Mouse (Mus musculus) embryo, embryonic 9.5 days (tissue): ENCODE results near the gene Kars.

Experiments used
- DNase-seq: peaks from one replicate; pipeline ENCODE4 v3.0.0-alpha.2; 2017; ENCODE audit errors: extremely low spot score

Kars gene

GRCm38 (mm10) chr8:112010997-112011815, at the start of gene Kars, which contains the start of gene Terf2ip:
Gene Kars, minus strand, starts transcription at chr8:112011323.
Gene Terf2ip, plus strand, starts transcription at chr8:112011398.
- peak; percentile 88 for DNase-seq

- no peak for DNase-seq
These were observed 43.3 kb upstream of the Kars start for GRCm38 (mm10) chr8:112054456-112054855.

GRCm38 (mm10) chr8:112051537-112051936, 40.4 kb upstream of the Kars start:
- no peak for DNase-seq

GRCm38 (mm10) chr8:112049984-112050383, 38.9 kb upstream of the Kars start:
- DNase-seq = no peak

GRCm38 (mm10) chr8:112048293-112048692, 37.2 kb upstream of the Kars start:
- DNase-seq = no peak

- peak; percentile 77 for DNase-seq
These were observed 34.8 kb upstream of the Kars start for GRCm38 (mm10) chr8:112045896-112046295.

- DNase-seq = no peak
These were observed 34.1 kb upstream of the Kars start for GRCm38 (mm10) chr8:112045182-112045581.

- no peak for DNase-seq
These were observed 26.4 kb upstream of the Kars start for GRCm38 (mm10) chr8:112037521-112037920.

- peak; percentile 67 for DNase-seq
These were observed 23.5 kb upstream of the Kars start for GRCm38 (mm10) chr8:112034603-112035002.

GRCm38 (mm10) chr8:112033071-112033470, 21.9 kb upstream of the Kars start:
- no peak for DNase-seq

- DNase-seq = no peak
These were observed 19.5 kb upstream of the Kars start for GRCm38 (mm10) chr8:112030663-112031062.

GRCm38 (mm10) chr8:112029455-112029854, 18.3 kb upstream of the Kars start:
- DNase-seq = no peak

- DNase-seq = no peak
These were observed 3.8 kb upstream of the Kars start, which contains the start of gene Gm6793 for GRCm38 (mm10) chr8:112014936-112015335. Gene Gm6793, minus strand, starts transcription at chr8:112015036.

- peak; percentile 44 for DNase-seq
These were observed 706 bp upstream of the Kars start for GRCm38 (mm10) chr8:112011816-112012242.

GRCm38 (mm10) chr8:112009558-112009957, 1.6 kb downstream of the Kars start:
- DNase-seq = no peak

GRCm38 (mm10) chr8:112007669-112008068, 3.5 kb downstream of the Kars start:
- no peak for DNase-seq

- DNase-seq = no peak
These were observed 5.5 kb downstream of the Kars start for GRCm38 (mm10) chr8:112005601-112006000.

GRCm38 (mm10) chr8:112004754-112005153, 6.4 kb downstream of the Kars start:
- no peak for DNase-seq

GRCm38 (mm10) chr8:111992703-111993039, 18.5 kb downstream of the Kars start:
- no peak for DNase-seq

- peak; percentile 88 for DNase-seq
These were observed 19.0 kb downstream of the Kars start, which contains the start of gene Adat1 for GRCm38 (mm10) chr8:111992013-111992702. Gene Adat1, minus strand, starts transcription at chr8:111992302.

- no peak for DNase-seq
These were observed 19.8 kb downstream of the Kars start for GRCm38 (mm10) chr8:111991278-111991677.

- DNase-seq = peak; percentile 81
These were observed 21.2 kb downstream of the Kars start for GRCm38 (mm10) chr8:111989911-111990310.

- DNase-seq = no peak
These were observed 26.6 kb downstream of the Kars start for GRCm38 (mm10) chr8:111984511-111984910.
